8 mouse cellular contexts compared by ENCODE assay signal in the genomic region with DNA sequence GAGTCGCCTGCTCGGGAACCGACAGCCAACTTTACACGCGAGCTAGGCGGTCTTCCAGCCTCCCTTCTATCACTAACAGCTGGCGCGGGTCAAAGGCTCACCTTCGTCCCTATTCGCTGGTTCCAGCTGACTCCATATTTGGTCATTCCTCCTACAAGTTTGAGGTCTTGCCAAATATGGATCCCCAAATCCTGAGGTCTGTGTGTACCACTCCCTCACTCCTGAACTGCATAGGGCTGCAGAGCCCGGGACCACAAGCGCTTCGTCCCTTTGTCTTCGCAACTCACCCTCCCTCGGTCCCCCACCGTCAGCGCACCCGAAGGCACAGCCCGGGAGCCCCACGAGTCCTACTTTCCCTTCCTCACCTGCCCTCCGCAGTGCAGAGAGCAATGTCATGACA. TPM values are rescaled to one million over a fixed set of nuclear protein-coding genes. Genes with fewer than 3 reads are reported as not detected.
DNase-seq lines count a peak whose midpoint lies in the region; ATAC-seq and TF ChIP-seq lines count a peak whose summit lies in the region.

No protein-coding gene starts in this region.

- no peaks in the 10 kb centered on the region for H3K9me3 ChIP-seq in forebrain, embryonic 12.5 days
- H3K9me3 ChIP-seq in heart, postnatal 0 days (replicated peaks; ENCODE audit: control insufficient read depth, low read length) = no peaks in the 10 kb centered on the region
- H3K9me3 ChIP-seq in neural tube, embryonic 14.5 days (ENCODE audit: control insufficient read depth, low read length) = no peaks in the 10 kb centered on the region

- H3K36me3 ChIP-seq in forebrain, embryonic 12.5 days (replicated peaks) = peaks cover 6% of the 10 kb centered on the region
- peaks cover 15% of the 10 kb centered on the region; the same call in 1 of the 2 replicates for H3K36me3 ChIP-seq in heart, postnatal 0 days (replicated peaks; ENCODE audit: control insufficient read depth, insufficient read depth, low read length)
- no peaks in the 10 kb centered on the region for H3K36me3 ChIP-seq in neural tube, embryonic 14.5 days (ENCODE audit: control insufficient read depth, insufficient read depth, low read length)

- peak; percentile 67 for DNase-seq in ES-CJ7 (ENCODE audit: low read depth, low spot score)
- peak; percentile 93 for DNase-seq in heart, postnatal 0 days (ENCODE audit: low spot score)
- DNase-seq in kidney, postnatal 36 days = peak; percentile 84 to 87
- DNase-seq in lung, adult 18-20 months = peak; percentile 77 to 81
- DNase-seq in testis, postnatal 10 days (ENCODE audit: low spot score) = peak; percentile 86

- peak overlapping the region; percentile 72 for H3K4me3 ChIP-seq in forebrain, embryonic 12.5 days (replicated peaks)
- H3K4me3 ChIP-seq in heart, postnatal 0 days (ENCODE audit: low read depth, low read length) = peak overlapping the region; percentile 76
- H3K4me3 ChIP-seq in neural tube, embryonic 14.5 days (ENCODE audit: low read depth, low read length) = peak overlapping the region; percentile 69

- ATAC-seq in cerebellum, adult (ENCODE audit: insufficient number of reproducible peaks, low FRiP score, low TSS enrichment) = peak; percentile 59
- peak; percentile 86 for ATAC-seq in forebrain, embryonic 12.5 days (ENCODE audit: low FRiP score)
- peak; percentile 87 for ATAC-seq in heart, postnatal 0 days (ENCODE audit: insufficient read depth, low read depth)
- ATAC-seq in neural tube, embryonic 14.5 days (ENCODE audit: low read depth) = peak; percentile 88

- WGBS in forebrain, embryonic 12.5 days = under 1% methylated on average over 21 of the region's 21 CpGs
- WGBS in heart, postnatal 0 days = 0% methylated on average over 21 of the region's 21 CpGs
- WGBS in neural tube, embryonic 14.5 days = under 1% methylated on average over 21 of the region's 21 CpGs

- H3K9ac ChIP-seq in forebrain, embryonic 12.5 days = peak overlapping the region; percentile 83
- peak overlapping the region; percentile 88 for H3K9ac ChIP-seq in heart, postnatal 0 days (replicated peaks; ENCODE audit: low read depth, low read length)
- peak overlapping the region; percentile 74 for H3K9ac ChIP-seq in neural tube, embryonic 14.5 days (replicated peaks; ENCODE audit: low read depth, low read length)

- H3K27me3 ChIP-seq in forebrain, embryonic 12.5 days = no peaks in the 10 kb centered on the region
- H3K27me3 ChIP-seq in heart, postnatal 0 days (ENCODE audit: control insufficient read depth, insufficient read depth, low read length) = no peaks in the 10 kb centered on the region
- H3K27me3 ChIP-seq in neural tube, embryonic 14.5 days (ENCODE audit: control insufficient read depth, insufficient read depth, low read length) = no peaks in the 10 kb centered on the region

- H3K4me2 ChIP-seq in forebrain, embryonic 12.5 days = peak overlapping the region; percentile 66
- peak overlapping the region; percentile 77 for H3K4me2 ChIP-seq in heart, postnatal 0 days (ENCODE audit: low read depth, low read length)
- peak overlapping the region; percentile 70 for H3K4me2 ChIP-seq in neural tube, embryonic 14.5 days (ENCODE audit: low read depth, low read length)

- H3K27ac ChIP-seq in forebrain, embryonic 12.5 days = peak overlapping the region; percentile 93
- H3K27ac ChIP-seq in heart, postnatal 0 days (ENCODE audit: low read depth) = peak overlapping the region; percentile 98
- H3K27ac ChIP-seq in neural tube, embryonic 14.5 days (ENCODE audit: low read depth, low read length) = peak overlapping the region; percentile 93

- H3K4me1 ChIP-seq in forebrain, embryonic 12.5 days = peaks cover 19% of the 10 kb centered on the region
- H3K4me1 ChIP-seq in heart, postnatal 0 days (ENCODE audit: control insufficient read depth, insufficient read depth) = peaks cover 9% of the 10 kb centered on the region; the same call in 1 of the 2 replicates
- 0 out of 2 replicates have a peak, but pooled peaks cover 3% of the 10 kb centered on the region for H3K4me1 ChIP-seq in neural tube, embryonic 14.5 days (ENCODE audit: control insufficient read depth, insufficient read depth, low read length)

- TF ChIP-seq CTCF in heart, postnatal 0 days (IDR thresholded peaks at IDR 0.05; ENCODE audit: low read depth) = no peak

- TF ChIP-seq EP300 in heart, postnatal 0 days (IDR thresholded peaks at IDR 0.05; ENCODE audit: low read depth) = no peak

RNA-seq across cellular contexts. Expression of a gene that starts 0.8 kb away (rescaled TPM):
- 226 and 252 TPM in 2 replicates for polyA plus RNA-seq in forebrain, embryonic 12.5 days (2016; fragmentation: Nextera tagmentation; extraction: Ambion mirVana)
- 84.3 and 88.7 TPM in 2 replicates for total RNA-seq in heart, postnatal 0 days (2014; rRNA removed; ENCODE audit: low replicate concordance)
- polyA plus RNA-seq in heart, postnatal 0 days (2015; fragmentation: Nextera tagmentation; extraction: Ambion mirVana) = 255 and 288 TPM in 2 replicates
- polyA plus RNA-seq in neural tube, embryonic 14.5 days (2014; fragmentation: Nextera tagmentation; extraction: Ambion mirVana) = 62.4 and 74.9 TPM in 2 replicates

RNA-seq across cellular contexts. Expression of a gene that starts 33.3 kb away (rescaled TPM):
- 12.9 and 20.3 TPM in 2 replicates for polyA plus RNA-seq in forebrain, embryonic 12.5 days (2016; fragmentation: Nextera tagmentation; extraction: Ambion mirVana)
- 43.4 and 48.3 TPM in 2 replicates for total RNA-seq in heart, postnatal 0 days (2014; rRNA removed; ENCODE audit: low replicate concordance)
- polyA plus RNA-seq in heart, postnatal 0 days (2015; fragmentation: Nextera tagmentation; extraction: Ambion mirVana) = 6.9 and 9.2 TPM in 2 replicates
- 24.7 and 27.0 TPM in 2 replicates for polyA plus RNA-seq in neural tube, embryonic 14.5 days (2014; fragmentation: Nextera tagmentation; extraction: Ambion mirVana)

Comparison
In these comparisons a context has a peak if more than half of its experiments do, and no peak if none do; other contexts are left out.
1. Peak in every context shown above with its lines: DNase-seq, ATAC-seq, H3K4me3 ChIP-seq and H3K27ac ChIP-seq.